Mouse (Mus musculus) midbrain, embryonic 11.5 days (tissue): ENCODE results near the gene Auh. TPM values are rescaled to one million over a fixed set of nuclear protein-coding genes. Genes with fewer than 3 reads are reported as not detected.

Source experiments
- ATAC-seq: fragments of 200-750 bp; cut with Nextera tagmentation; 2 replicates; pipeline ENCODE4 v1.8.0; 2017; ENCODE audit warnings: moderate TSS enrichment, moderate library complexity; ENCODE audit not compliant: low FRiP score
- DNase-seq: peaks from one replicate; pipeline ENCODE4 v3.0.0; 2015; ENCODE audit warnings: low spot score; ENCODE audit errors: missing footprints
- H3K27ac ChIP-seq: fragments of 300-500 bp; sonication (generic); 2 replicates; pipeline ENCODE4 v1.5.1; 2014; ENCODE audit warnings: low read depth, low read length
- H3K27me3 ChIP-seq: fragments of 300-500 bp; sonication (generic); 2 replicates; pipeline ENCODE4 v1.6.1; 2014; ENCODE audit warnings: mild to moderate bottlenecking, low read length, moderate library complexity, mixed read lengths; ENCODE audit not compliant: control insufficient read depth, insufficient read depth
- H3K36me3 ChIP-seq: fragments of 300-500 bp; sonication (generic); 2 replicates; pipeline ENCODE4 v1.6.1; 2014; ENCODE audit warnings: mild to moderate bottlenecking, low read length, moderate library complexity, mixed read lengths; ENCODE audit not compliant: control insufficient read depth, insufficient read depth
- H3K4me1 ChIP-seq: fragments of 300-500 bp; sonication (generic); 2 replicates; pipeline ENCODE4 v1.6.1; 2014; ENCODE audit warnings: low read length; ENCODE audit not compliant: control insufficient read depth, insufficient read depth
- H3K4me2 ChIP-seq: fragments of 300-500 bp; sonication (generic); 2 replicates; pipeline ENCODE4 v1.6.1; 2014; ENCODE audit warnings: mild to moderate bottlenecking, moderate library complexity
- H3K4me3 ChIP-seq: fragments of 300-500 bp; sonication (generic); 2 replicates; pipeline ENCODE4 v1.5.1; 2014; ENCODE audit warnings: low read depth, low read length
- H3K9ac ChIP-seq: fragments of 300-500 bp; sonication (generic); 2 replicates; pipeline ENCODE4 v1.6.1; 2014; ENCODE audit warnings: low read length
- H3K9me3 ChIP-seq: fragments of 300-500 bp; sonication (generic); 2 replicates; pipeline ENCODE4 v1.6.1; 2016; ENCODE audit warnings: low read length; ENCODE audit not compliant: control insufficient read depth
- WGBS: fragments of 180-500 bp; shearing (Covaris S2); extraction: QIAGEN DNeasy Blood & Tissue Kit; methylation state at CpG from one replicate; pipeline ENCODE4 v1.1.7; 2014; 5-methylcytosine and 5-hydroxymethylcytosine counted together
- polyA plus RNA-seq: library from polyadenylated mRNA; unstranded; fragments of >200 nt; fragmentation: Nextera tagmentation; extraction: Ambion mirVana; gene quantifications from 2 replicates; pipeline ENCODE4 v1.2.1, GENCODE M21; 2014

Gene Auh
- polyA plus RNA-seq, 1 experiment from 2014 or later, result 38.7 TPM

GRCm38 (mm10) chr13:52972626-52973025 lies 43.1 kb upstream of the Auh start:
- no peaks in the 10 kb centered on the region for H3K9me3 ChIP-seq
- no peak overlapping the region for H3K27ac ChIP-seq
- H3K27me3 ChIP-seq, result peaks cover 7% of the 10 kb centered on the region
- WGBS, result 93% methylated on average over 3 of the region's 3 CpGs
- H3K9ac ChIP-seq, result no peak overlapping the region
- no peaks in the 10 kb centered on the region; the same call in 1 of the 2 replicates for H3K36me3 ChIP-seq
- H3K4me1 ChIP-seq, result peaks cover 4% of the 10 kb centered on the region
- ATAC-seq (no peak), DNase-seq (no peak)
- no peak overlapping the region for H3K4me3 ChIP-seq
- H3K4me2 ChIP-seq, result no peak overlapping the region

- DNase-seq, result peak; percentile 78
- peaks cover 10% of the 10 kb centered on the region for H3K36me3 ChIP-seq
- H3K9me3 ChIP-seq, result no peaks in the 10 kb centered on the region
- no peaks in the 10 kb centered on the region for H3K27me3 ChIP-seq
- H3K27ac ChIP-seq, result no peak overlapping the region
- no peak overlapping the region for H3K4me2 ChIP-seq
- 94% methylated on average over 6 of the region's 6 CpGs for WGBS
- no peak overlapping the region for H3K9ac ChIP-seq
- no peak for ATAC-seq
- H3K4me3 ChIP-seq, result no peak overlapping the region
- no peaks in the 10 kb centered on the region for H3K4me1 ChIP-seq
These were observed 41.4 kb upstream of the Auh start for GRCm38 (mm10) chr13:52970876-52971275.

GRCm38 (mm10) chr13:52962922-52963321 lies 33.4 kb upstream of the Auh start:
- H3K36me3 ChIP-seq, result peaks cover 12% of the 10 kb centered on the region
- DNase-seq, result peak; percentile 83

GRCm38 (mm10) chr13:52962361-52962760 lies 32.9 kb upstream of the Auh start:
- Histone ChIP-seq H3K36me3 (peaks cover 10% of the 10 kb centered on the region), H3K27me3 (no peaks in the 10 kb centered on the region), H3K9ac (no peak overlapping the region), H3K4me2 (no peak overlapping the region), H3K4me3 (no peak overlapping the region), H3K4me1 (no peaks in the 10 kb centered on the region), H3K9me3 (no peaks in the 10 kb centered on the region), H3K27ac (no peak overlapping the region)
- DNase-seq (peak; percentile 56), ATAC-seq (no peak)
- WGBS, result 89% methylated on average over 6 of the region's 6 CpGs

More at GRCm38 (mm10) chr13:52962922-52963321, 33.4 kb upstream of the Auh start:
- no peak overlapping the region for H3K4me3 ChIP-seq
- no peaks in the 10 kb centered on the region for H3K9me3 ChIP-seq
- ATAC-seq, result no peak
- no peaks in the 10 kb centered on the region for H3K27me3 ChIP-seq
- no peak overlapping the region for H3K4me2 ChIP-seq
- H3K27ac ChIP-seq, result no peak overlapping the region
- no peaks in the 10 kb centered on the region for H3K4me1 ChIP-seq
- H3K9ac ChIP-seq, result no peak overlapping the region
- 94% methylated on average over 4 of the region's 4 CpGs for WGBS

GRCm38 (mm10) chr13:52953779-52954553 lies 24.5 kb upstream of the Auh start:
- Histone ChIP-seq H3K36me3 (no peaks in the 10 kb centered on the region), H3K4me3 (no peak overlapping the region), H3K27me3 (no peaks in the 10 kb centered on the region), H3K27ac (no peak overlapping the region), H3K9me3 (no peaks in the 10 kb centered on the region), H3K9ac (no peak overlapping the region), H3K4me1 (no peaks in the 10 kb centered on the region), H3K4me2 (no peak overlapping the region)
- WGBS, result 82% methylated on average over 6 of the region's 6 CpGs
- ATAC-seq, result no peak
- DNase-seq, result peak; percentile 53

- no peak overlapping the region for H3K4me2 ChIP-seq
- no peak overlapping the region for H3K4me3 ChIP-seq
- ATAC-seq (no peak), DNase-seq (peak; percentile 68)
- WGBS, result 90% methylated on average over 3 of the region's 3 CpGs
- no peaks in the 10 kb centered on the region for H3K27me3 ChIP-seq
- no peaks in the 10 kb centered on the region for H3K36me3 ChIP-seq
- no peak overlapping the region for H3K27ac ChIP-seq
- no peaks in the 10 kb centered on the region for H3K4me1 ChIP-seq
- H3K9me3 ChIP-seq, result no peaks in the 10 kb centered on the region
- H3K9ac ChIP-seq, result no peak overlapping the region
These were observed 19.7 kb upstream of the Auh start for GRCm38 (mm10) chr13:52949211-52949610.

- H3K4me1 ChIP-seq, result no peaks in the 10 kb centered on the region
- no peak overlapping the region for H3K9ac ChIP-seq
- no peak overlapping the region for H3K4me3 ChIP-seq
- DNase-seq, result no peak
- no peak overlapping the region for H3K27ac ChIP-seq
- H3K36me3 ChIP-seq, result no peaks in the 10 kb centered on the region
- no peak overlapping the region for H3K4me2 ChIP-seq
- ATAC-seq, result no peak
- H3K27me3 ChIP-seq, result no peaks in the 10 kb centered on the region
- no peaks in the 10 kb centered on the region for H3K9me3 ChIP-seq
- WGBS, result 74% methylated on average over 4 of the region's 4 CpGs
These were observed 18.1 kb upstream of the Auh start for GRCm38 (mm10) chr13:52947545-52947944.

GRCm38 (mm10) chr13:52945769-52946168 lies 16.3 kb upstream of the Auh start:
- H3K36me3 ChIP-seq, result no peaks in the 10 kb centered on the region
- WGBS, result 92% methylated on average over 9 of the region's 9 CpGs
- DNase-seq (no peak), ATAC-seq (no peak)
- H3K27ac ChIP-seq, result no peak overlapping the region
- H3K4me3 ChIP-seq, result no peak overlapping the region
- H3K9me3 ChIP-seq, result no peaks in the 10 kb centered on the region
- no peaks in the 10 kb centered on the region for H3K27me3 ChIP-seq
- no peak overlapping the region for H3K9ac ChIP-seq
- H3K4me2 ChIP-seq, result no peak overlapping the region
- H3K4me1 ChIP-seq, result no peaks in the 10 kb centered on the region

- Histone ChIP-seq H3K4me3 (no peak overlapping the region), H3K9me3 (no peaks in the 10 kb centered on the region), H3K4me1 (no peaks in the 10 kb centered on the region), H3K4me2 (no peak overlapping the region), H3K9ac (no peak overlapping the region), H3K36me3 (no peaks in the 10 kb centered on the region), H3K27me3 (no peaks in the 10 kb centered on the region), H3K27ac (no peak overlapping the region)
- no peak for ATAC-seq
- DNase-seq, result no peak
- 83% methylated on average over 4 of the region's 4 CpGs for WGBS
These were observed 14.6 kb upstream of the Auh start for GRCm38 (mm10) chr13:52944116-52944515.
